Mouse (Mus musculus) layer of hippocampus, adult 18-20 months (tissue): ENCODE measurements around the gene Eps15l1. TPM values are rescaled to one million over a fixed set of nuclear protein-coding genes. Genes with fewer than 3 reads are reported as not detected.

ENCODE experiments used
- DNase-seq, 2 experiments: peaks; one replicate each; pipeline ENCODE4 v3.0.0; 2022; ENCODE audit warnings: low spot score in 2 of 2
- microRNA-seq, 2 experiments: library from miRNA; unstranded; fragments of <30 nt; microRNA quantifications; one replicate each; pipeline ENCODE4 v1.2.0; 2021
- total RNA-seq, 2 experiments: library from RNA; stranded (reverse); gene quantifications; 2 replicates each; pipeline ENCODE4 v1.2.3; 2021

Gene Eps15l1
- total RNA-seq, 2 experiments from 2014 or later: 60.6 to 67.8 TPM

- DNase-seq: no peak
Observed at GRCm38 (mm10) chr8:72296561-72296960, 124.7 kb downstream of the Eps15l1 start.

DNA sequence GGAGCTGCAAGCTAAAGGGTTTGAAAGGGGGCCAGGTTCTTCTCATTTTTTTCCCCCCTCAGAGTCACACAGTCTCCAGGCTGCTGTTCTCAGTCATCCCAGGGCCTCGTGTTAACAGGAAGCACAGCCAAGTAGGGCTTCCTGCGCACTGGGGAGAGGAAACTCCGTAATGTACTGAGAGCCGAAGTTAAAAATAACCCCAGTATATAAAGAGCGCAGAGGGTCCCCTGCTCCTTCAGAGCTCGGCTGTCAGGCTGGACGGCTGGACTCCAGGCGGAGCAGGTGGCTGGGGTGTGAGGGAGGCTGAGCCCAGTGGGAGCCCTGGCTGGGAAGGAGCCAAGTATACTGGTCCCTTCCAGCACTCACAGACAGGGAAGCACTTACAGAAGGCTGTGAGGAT is 125.6 kb downstream of the Eps15l1 start:
- DNase-seq: peak; percentile 26 to 64

DNA sequence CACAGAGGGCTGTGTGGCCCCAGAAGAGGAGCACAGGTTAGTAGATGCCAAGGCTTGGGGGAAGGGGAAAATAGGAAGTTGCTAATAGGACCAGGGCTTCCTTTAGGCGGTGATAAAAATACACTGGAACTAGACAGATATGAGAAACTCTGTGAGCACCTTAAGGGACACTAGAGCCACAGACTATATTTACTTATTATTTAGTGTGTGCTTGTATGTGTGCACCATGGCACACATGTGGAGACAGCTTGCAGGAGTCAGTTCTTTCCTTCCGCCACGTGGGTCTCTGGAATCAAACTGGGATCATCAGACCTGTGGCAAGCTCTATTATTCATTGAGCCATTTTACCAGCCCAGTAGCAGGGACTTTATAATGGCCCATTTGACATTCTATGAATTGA is 126.1 kb downstream of the Eps15l1 start:
- no peak for DNase-seq

DNA sequence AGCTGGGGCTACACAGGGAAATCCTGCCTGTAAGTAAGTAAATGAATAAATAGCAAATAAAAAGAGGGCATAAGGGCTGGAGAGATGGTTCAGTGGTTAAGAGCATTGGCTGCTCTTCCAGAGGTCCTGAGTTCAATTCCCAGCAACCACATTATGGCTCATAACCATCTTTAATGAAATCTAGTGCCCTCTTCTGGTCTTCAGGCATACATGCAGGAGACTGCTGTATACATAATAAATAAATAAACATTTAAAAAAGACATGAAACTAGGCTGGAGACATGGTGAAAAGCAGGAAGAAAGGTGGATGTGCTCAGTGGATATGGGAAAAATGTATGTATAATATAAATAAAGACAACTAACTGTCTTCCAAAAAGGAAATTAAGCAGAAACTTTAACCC is 128.0 kb downstream of the Eps15l1 start:
- DNase-seq: no peak

- DNase-seq: no peak
Observed at GRCm38 (mm10) chr8:72291104-72291503, 130.2 kb downstream of the Eps15l1 start.

Small RNAs within 50 kb of the gene (microRNA-seq; reads per million reads assigned to microRNA genes)
- gene Mir7068: 1.7 to 4.3 reads per million in 2 experiments

Other genes with a start within 250 kb of the Eps15l1 start
- gene Hsh2d, start 231.8 kb downstream of the Eps15l1 start, total RNA-seq: under 1 TPM in 1 of 2 experiments, not detected in 1; 0.25 TPM
- under 1 TPM in 1 of 2 experiments, not detected in 1; 0.47 TPM for gene Cib3, start 208.6 kb downstream of the Eps15l1 start, total RNA-seq
- gene Gm11034, start 207.8 kb downstream of the Eps15l1 start, total RNA-seq: not detected
- gene Fam32a, start 201.7 kb downstream of the Eps15l1 start, total RNA-seq: 10 to 100 TPM; 64.2 to 70.1 TPM
- 10 to 100 TPM; 84.2 to 87.4 TPM for gene Ap1m1, start 181.4 kb downstream of the Eps15l1 start, total RNA-seq
- 1 to 10 TPM; 4.8 to 6.0 TPM for gene Gm10282, start 116.2 kb downstream of the Eps15l1 start, total RNA-seq
- gene Klf2, start 102.4 kb downstream of the Eps15l1 start, total RNA-seq: 10 to 100 TPM; 20.1 to 22.2 TPM
- gene Calr3, start 22.4 kb upstream of the Eps15l1 start, total RNA-seq: 1 to 10 TPM in 1 of 2 experiments, under 1 TPM in 1; 0.84 to 1.5 TPM
- gene 1700030K09Rik, start 22.4 kb upstream of the Eps15l1 start, total RNA-seq: 10 to 100 TPM in 1 of 2 experiments, 1 to 10 TPM in 1; 9.7 to 10.1 TPM
- gene Cherp, start 53.8 kb upstream of the Eps15l1 start, total RNA-seq: 10 to 100 TPM; 76.7 to 79.4 TPM
- 10 to 100 TPM; 47.2 to 48.9 TPM for gene Slc35e1, start 71.2 kb upstream of the Eps15l1 start, total RNA-seq
- gene Med26, start 126.8 kb upstream of the Eps15l1 start, total RNA-seq: 10 to 100 TPM; 10.3 to 10.5 TPM
- gene Smim7, start 149.6 kb upstream of the Eps15l1 start, total RNA-seq: 100 to 1,000 TPM in 1 of 2 experiments, 10 to 100 TPM in 1; 99.8 to 103 TPM
- 100 to 1,000 TPM; 109 to 115 TPM for gene Tmem38a, start 150.6 kb upstream of the Eps15l1 start, total RNA-seq
- 10 to 100 TPM; 46.6 to 49.0 TPM for gene Nwd1, start 225.3 kb upstream of the Eps15l1 start, total RNA-seq